Mouse (Mus musculus): ENCODE measurements around the gene Gse1. TPM values are rescaled to one million over a fixed set of nuclear protein-coding genes. Genes with fewer than 3 reads are reported as not detected.

Gene Gse1
- polyA plus RNA-seq, 1 experiment from 2014 or later, result 28.8 TPM

GRCm38 (mm10) chr8:120441637-120442036 lies 213.4 kb downstream of the Gse1 start:
- Histone ChIP-seq H3K4me3 (no peak overlapping the region), H3K4me2 (replicated peaks) (no peak overlapping the region), H3K4me1 (peaks cover 62% of the 10 kb centered on the region), H3K36me3 (no peaks in the 10 kb centered on the region), H3K27ac (replicated peaks) (0 out of 2 replicates have a peak overlapping the region, but pooled peaks have one; percentile 54), H3K9me3 (no peaks in the 10 kb centered on the region), H3K27me3 (peaks cover 44% of the 10 kb centered on the region), H3K9ac (replicated peaks) (no peak overlapping the region)
- no peak for ATAC-seq (ENCODE audit: low FRiP score, low read depth)
- 85% methylated on average over 6 of the region's 6 CpGs for WGBS

GRCm38 (mm10) chr8:120442306-120443003 lies 214.2 kb downstream of the Gse1 start:
- H3K9ac ChIP-seq (replicated peaks), result no peak overlapping the region
- no peaks in the 10 kb centered on the region for H3K9me3 ChIP-seq
- no peaks in the 10 kb centered on the region for H3K36me3 ChIP-seq
- ATAC-seq (ENCODE audit: low FRiP score, low read depth), result no peak
- no peak overlapping the region for H3K27ac ChIP-seq (replicated peaks)
- WGBS, result 65% methylated on average over 4 of the region's 4 CpGs
- H3K4me3 ChIP-seq, result no peak overlapping the region
- H3K4me1 ChIP-seq, result peaks cover 55% of the 10 kb centered on the region
- H3K4me2 ChIP-seq (replicated peaks), result no peak overlapping the region
- peaks cover 39% of the 10 kb centered on the region for H3K27me3 ChIP-seq

- no peak overlapping the region for H3K4me3 ChIP-seq
- no peak overlapping the region for H3K4me2 ChIP-seq (replicated peaks)
- 56% methylated on average over 10 of the region's 10 CpGs for WGBS
- H3K27ac ChIP-seq (replicated peaks), result no peak overlapping the region
- H3K36me3 ChIP-seq, result no peaks in the 10 kb centered on the region
- peaks cover 54% of the 10 kb centered on the region for H3K4me1 ChIP-seq
- ATAC-seq (ENCODE audit: low FRiP score, low read depth), result no peak
- H3K9me3 ChIP-seq, result no peaks in the 10 kb centered on the region
- H3K27me3 ChIP-seq, result peaks cover 22% of the 10 kb centered on the region; the same call in 1 of the 2 replicates
- H3K9ac ChIP-seq (replicated peaks), result no peak overlapping the region
Measured at GRCm38 (mm10) chr8:120445249-120445648, 217.0 kb downstream of the Gse1 start.

- peak overlapping the region; percentile 49; the same call in 1 of the 2 replicates for H3K27ac ChIP-seq (replicated peaks)
Measured at GRCm38 (mm10) chr8:120448131-120448530, 219.9 kb downstream of the Gse1 start.

GRCm38 (mm10) chr8:120449139-120449538 lies 220.9 kb downstream of the Gse1 start:
- peak overlapping the region; percentile 69 for H3K27ac ChIP-seq (replicated peaks)
- 82% methylated on average over 4 of the region's 4 CpGs for WGBS

More at GRCm38 (mm10) chr8:120448131-120448530, 219.9 kb downstream of the Gse1 start:
- Histone ChIP-seq H3K9me3 (no peaks in the 10 kb centered on the region), H3K27me3 (peaks cover 10% of the 10 kb centered on the region), H3K4me2 (replicated peaks) (no peak overlapping the region), H3K4me3 (no peak overlapping the region), H3K4me1 (peaks cover 42% of the 10 kb centered on the region), H3K9ac (replicated peaks) (no peak overlapping the region), H3K36me3 (no peaks in the 10 kb centered on the region)
- ATAC-seq (ENCODE audit: low FRiP score, low read depth), result no peak
- 33% methylated on average over 6 of the region's 6 CpGs for WGBS

GRCm38 (mm10) chr8:120449608-120450031 lies 221.4 kb downstream of the Gse1 start:
- Histone ChIP-seq H3K27me3 (peaks cover 10% of the 10 kb centered on the region), H3K9ac (replicated peaks) (no peak overlapping the region), H3K4me2 (replicated peaks) (0 out of 2 replicates have a peak overlapping the region, but pooled peaks have one; percentile 3), H3K4me3 (no peak overlapping the region), H3K36me3 (no peaks in the 10 kb centered on the region), H3K27ac (replicated peaks) (peak overlapping the region; percentile 69), H3K4me1 (peaks cover 51% of the 10 kb centered on the region), H3K9me3 (no peaks in the 10 kb centered on the region)
- ATAC-seq (ENCODE audit: low FRiP score, low read depth), result no peak
- WGBS, result 29% methylated on average over 17 of the region's 17 CpGs

More at GRCm38 (mm10) chr8:120449139-120449538, 220.9 kb downstream of the Gse1 start:
- no peak for ATAC-seq (ENCODE audit: low FRiP score, low read depth)
- no peak overlapping the region for H3K9ac ChIP-seq (replicated peaks)
- peaks cover 10% of the 10 kb centered on the region for H3K27me3 ChIP-seq
- H3K4me3 ChIP-seq, result no peak overlapping the region
- H3K36me3 ChIP-seq, result no peaks in the 10 kb centered on the region
- no peak overlapping the region for H3K4me2 ChIP-seq (replicated peaks)
- H3K9me3 ChIP-seq, result no peaks in the 10 kb centered on the region
- peaks cover 47% of the 10 kb centered on the region for H3K4me1 ChIP-seq

GRCm38 (mm10) chr8:120452111-120452510 lies 223.9 kb downstream of the Gse1 start:
- H3K27me3 ChIP-seq, result peaks cover 10% of the 10 kb centered on the region
- H3K4me3 ChIP-seq, result no peak overlapping the region
- no peak overlapping the region for H3K27ac ChIP-seq (replicated peaks)
- no peak for ATAC-seq (ENCODE audit: low FRiP score, low read depth)
- H3K4me1 ChIP-seq, result peaks cover 69% of the 10 kb centered on the region
- no peaks in the 10 kb centered on the region for H3K36me3 ChIP-seq
- H3K4me2 ChIP-seq (replicated peaks), result no peak overlapping the region
- WGBS, result 88% methylated on average over 2 of the region's 2 CpGs
- no peaks in the 10 kb centered on the region for H3K9me3 ChIP-seq
- H3K9ac ChIP-seq (replicated peaks), result no peak overlapping the region

- H3K4me3 ChIP-seq, result no peak overlapping the region
- H3K4me1 ChIP-seq, result peaks cover 66% of the 10 kb centered on the region
- H3K4me2 ChIP-seq (replicated peaks), result no peak overlapping the region
- no peak overlapping the region for H3K9ac ChIP-seq (replicated peaks)
- peaks cover 18% of the 10 kb centered on the region for H3K27me3 ChIP-seq
- 0 out of 2 replicates have a peak overlapping the region, but pooled peaks have one; percentile 66 for H3K27ac ChIP-seq (replicated peaks)
- no peaks in the 10 kb centered on the region for H3K36me3 ChIP-seq
- H3K9me3 ChIP-seq, result no peaks in the 10 kb centered on the region
- ATAC-seq (ENCODE audit: low FRiP score, low read depth), result no peak
- WGBS, result 85% methylated on average over 6 of the region's 6 CpGs
Measured at GRCm38 (mm10) chr8:120454404-120454803, 226.1 kb downstream of the Gse1 start.

- Histone ChIP-seq H3K4me3 (no peak overlapping the region), H3K4me1 (peaks cover 70% of the 10 kb centered on the region), H3K4me2 (replicated peaks) (no peak overlapping the region), H3K27me3 (0 out of 2 replicates have a peak, but pooled peaks cover 20% of the 10 kb centered on the region), H3K9ac (replicated peaks) (no peak overlapping the region), H3K9me3 (no peaks in the 10 kb centered on the region), H3K27ac (replicated peaks) (peak overlapping the region; percentile 50), H3K36me3 (no peaks in the 10 kb centered on the region)
- ATAC-seq (ENCODE audit: low FRiP score, low read depth), result peak; percentile 25; the same call in 1 of the 2 replicates
- WGBS, result 48% methylated on average over 6 of the region's 6 CpGs
Measured at GRCm38 (mm10) chr8:120460375-120460774, 232.1 kb downstream of the Gse1 start.

- Histone ChIP-seq H3K4me2 (replicated peaks) (peak overlapping the region; percentile 20; the same call in 1 of the 2 replicates), H3K27me3 (0 out of 2 replicates have a peak, but pooled peaks cover 20% of the 10 kb centered on the region), H3K9me3 (no peaks in the 10 kb centered on the region), H3K27ac (replicated peaks) (peak overlapping the region; percentile 70), H3K4me3 (no peak overlapping the region), H3K36me3 (no peaks in the 10 kb centered on the region), H3K4me1 (peaks cover 71% of the 10 kb centered on the region), H3K9ac (replicated peaks) (peak overlapping the region; percentile 29)
- no peak for ATAC-seq (ENCODE audit: low FRiP score, low read depth)
- WGBS, result 22% methylated on average over 15 of the region's 15 CpGs
Measured at GRCm38 (mm10) chr8:120462119-120462551, 233.9 kb downstream of the Gse1 start.

GRCm38 (mm10) chr8:120462611-120463010 lies 234.4 kb downstream of the Gse1 start:
- ATAC-seq (ENCODE audit: low FRiP score, low read depth), result no peak
- Histone ChIP-seq H3K4me1 (peaks cover 71% of the 10 kb centered on the region), H3K36me3 (no peaks in the 10 kb centered on the region), H3K27ac (replicated peaks) (peak overlapping the region; percentile 70), H3K27me3 (0 out of 2 replicates have a peak, but pooled peaks cover 24% of the 10 kb centered on the region), H3K9ac (replicated peaks) (no peak overlapping the region), H3K4me3 (no peak overlapping the region), H3K9me3 (no peaks in the 10 kb centered on the region), H3K4me2 (replicated peaks) (no peak overlapping the region)
- WGBS, result 63% methylated on average over 6 of the region's 6 CpGs

GRCm38 (mm10) chr8:120463918-120464584 lies 235.8 kb downstream of the Gse1 start:
- no peak overlapping the region for H3K4me2 ChIP-seq (replicated peaks)
- H3K9ac ChIP-seq (replicated peaks), result no peak overlapping the region
- H3K36me3 ChIP-seq, result no peaks in the 10 kb centered on the region
- ATAC-seq (ENCODE audit: low FRiP score, low read depth), result no peak
- H3K27me3 ChIP-seq, result 0 out of 2 replicates have a peak, but pooled peaks cover 21% of the 10 kb centered on the region
- no peaks in the 10 kb centered on the region for H3K9me3 ChIP-seq
- peaks cover 64% of the 10 kb centered on the region for H3K4me1 ChIP-seq
- H3K27ac ChIP-seq (replicated peaks), result no peak overlapping the region
- 98% methylated on average over 9 of the region's 9 CpGs for WGBS
- H3K4me3 ChIP-seq, result no peak overlapping the region

Data from midbrain, embryonic 12.5 days (tissue).